Mouse (Mus musculus) small intestine, adult 2 months (tissue): ENCODE measurements around the gene Tpcn2.

Experiments
- CTCF ChIP-seq: fragments of 200-500 bp; IDR thresholded peaks from 2 replicates; pipeline ENCODE4 v1.5.1; 2012; ENCODE audit warnings: low read depth, mild to moderate bottlenecking, control low read depth, inconsistent platforms, low read length, moderate library complexity, mixed read lengths; ENCODE audit not compliant: insufficient replicate concordance, insufficient read length; ENCODE audit errors: extremely low read depth
- POLR2A ChIP-seq: fragments of 200-500 bp; IDR thresholded peaks from 2 replicates; pipeline ENCODE4 v1.6.1; 2012; ENCODE audit warnings: low read depth, mild to moderate bottlenecking, control low read depth, inconsistent platforms, low read length, moderate library complexity

DNA sequence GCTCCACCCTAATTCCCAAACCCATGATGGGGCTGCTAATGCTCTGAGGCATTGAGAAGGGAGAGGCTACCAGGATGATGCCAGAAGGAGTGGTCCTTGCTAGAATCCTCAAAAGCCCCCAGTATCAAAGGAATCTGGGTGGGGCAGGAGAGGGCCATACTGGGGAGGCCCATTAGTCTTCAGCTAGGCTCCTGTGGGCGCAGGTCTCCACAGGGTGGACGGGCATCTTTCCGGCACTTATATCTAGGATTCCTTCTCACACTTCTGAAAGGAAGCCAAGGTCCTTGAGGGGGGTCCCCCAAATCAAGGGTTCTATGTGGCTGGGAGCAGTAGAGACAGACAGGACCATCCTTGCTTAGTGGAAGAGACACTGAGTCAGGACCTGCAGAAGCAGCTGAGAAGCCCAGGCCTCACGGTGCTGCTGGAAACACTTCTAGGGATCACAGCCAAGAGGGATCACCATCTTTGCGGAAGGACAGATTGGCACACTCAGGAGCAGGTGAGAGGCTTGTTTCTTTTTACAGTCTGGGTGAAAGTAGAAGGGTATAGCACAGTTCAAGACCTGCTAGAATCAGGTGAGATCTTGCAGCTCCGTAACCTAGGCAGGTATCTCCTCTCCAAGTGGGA, 31.1 kb upstream of the Tpcn2 start, which contains the start of gene Mrgprd:
- TF ChIP-seq POLR2A = no peak
- no peak for TF ChIP-seq CTCF
